Mouse (Mus musculus): ENCODE measurements around the gene Rab31.
A peak's percentile ranks its signal among the peaks of the same experiment; 100 is the strongest.

Gene Rab31

GRCm38 (mm10) chr17:65623130-65623529 is 149.4 kb downstream of the Rab31 start:
- no peak for DNase-seq (ENCODE audit: low spot score)

DNA sequence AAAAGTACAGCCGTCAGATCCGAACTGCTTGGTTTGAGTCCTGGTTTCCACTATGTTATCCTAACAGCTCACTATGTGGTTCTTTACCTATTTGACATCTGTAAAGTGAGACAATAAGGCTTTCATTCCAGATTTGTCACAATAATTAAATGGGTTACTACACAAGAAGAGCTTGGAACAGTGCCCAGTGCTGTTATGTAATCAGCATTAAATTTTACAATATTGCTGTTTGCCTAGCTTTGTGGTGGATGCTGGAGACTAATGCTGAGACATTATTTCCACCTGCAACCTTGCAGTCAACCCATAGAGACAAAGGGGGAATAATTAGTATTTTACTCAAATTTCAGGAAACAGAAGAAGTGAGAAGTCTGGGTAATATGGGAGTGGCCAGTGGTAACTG is 154.1 kb downstream of the Rab31 start:
- no peak for DNase-seq (ENCODE audit: low spot score)

GRCm38 (mm10) chr17:65615678-65616077 is 156.9 kb downstream of the Rab31 start:
- no peak for DNase-seq (ENCODE audit: low spot score)

DNA sequence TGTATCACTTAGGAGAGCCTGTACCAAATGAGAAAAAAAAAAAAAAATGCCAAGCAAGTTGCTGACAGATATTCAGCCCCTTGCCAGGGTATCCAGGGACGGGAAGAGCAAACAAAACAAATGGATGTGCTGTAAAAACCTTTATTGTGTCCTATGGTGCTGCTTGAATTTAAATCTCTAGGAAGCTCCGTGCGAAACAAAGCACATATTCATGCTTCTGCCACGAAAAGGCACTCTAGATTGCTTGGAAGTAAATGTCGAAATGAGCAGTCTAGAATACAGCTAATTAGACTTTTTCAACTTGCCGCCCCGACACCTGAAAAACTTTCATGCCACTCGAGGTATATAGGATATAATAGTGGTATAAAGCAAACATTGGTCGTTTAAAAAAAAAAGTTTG is 158.1 kb downstream of the Rab31 start:
- no peak for DNase-seq (ENCODE audit: low spot score)

- DNase-seq (ENCODE audit: low spot score), result peak; percentile 98
Observed at GRCm38 (mm10) chr17:65613463-65614412, 158.8 kb downstream of the Rab31 start, which contains the start of gene Vapa. Vapa (minus strand) TSS chr17:65613555.

- DNase-seq (ENCODE audit: low spot score), result no peak
Observed at GRCm38 (mm10) chr17:65613142-65613462, 159.4 kb downstream of the Rab31 start.

DNA sequence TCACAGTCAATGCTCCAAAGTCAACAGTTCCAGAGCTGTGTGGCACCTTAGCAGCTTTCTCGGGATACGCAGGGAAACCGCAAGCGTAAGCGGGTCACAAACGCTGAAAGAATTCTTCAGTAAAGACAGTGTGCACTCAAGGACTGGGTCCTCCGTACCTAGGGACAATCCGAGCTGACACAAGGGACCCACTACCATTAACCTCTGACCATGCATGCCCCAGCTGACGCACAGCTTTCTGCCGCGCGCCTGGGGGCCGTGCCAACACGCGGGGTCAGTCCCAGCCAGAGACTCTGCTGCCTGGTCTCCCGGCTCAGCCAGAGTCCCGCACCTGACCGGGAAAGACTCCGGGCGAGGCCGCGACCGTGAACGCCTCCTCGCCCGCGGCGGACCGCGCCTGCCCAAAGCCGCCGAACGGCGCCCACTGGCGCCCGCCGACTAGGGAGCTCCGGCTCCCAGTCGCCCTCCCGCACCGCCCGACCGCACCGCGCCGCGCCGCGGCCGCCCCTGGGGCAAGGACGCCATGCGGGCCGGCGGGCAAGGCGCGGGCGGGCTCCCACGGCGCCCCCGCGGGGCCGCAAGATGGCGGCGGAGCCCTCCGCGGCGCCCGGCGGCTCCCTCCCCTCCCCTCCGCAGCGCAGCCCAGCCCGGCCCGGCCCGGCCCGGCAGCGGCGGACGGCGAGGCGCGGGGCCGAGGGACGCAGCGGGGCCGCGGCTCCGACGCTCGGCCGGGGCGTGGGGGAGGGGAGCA is 160.0 kb downstream of the Rab31 start:
- DNase-seq (ENCODE audit: low spot score), result peak; percentile 74

- no peak for DNase-seq (ENCODE audit: low spot score)
Observed at GRCm38 (mm10) chr17:65611721-65612120, 160.8 kb downstream of the Rab31 start.

GRCm38 (mm10) chr17:65608743-65609142 is 163.8 kb downstream of the Rab31 start:
- DNase-seq (ENCODE audit: low spot score), result no peak

- no peak for DNase-seq (ENCODE audit: low spot score)
Observed at GRCm38 (mm10) chr17:65608312-65608687, 164.3 kb downstream of the Rab31 start.

DNA sequence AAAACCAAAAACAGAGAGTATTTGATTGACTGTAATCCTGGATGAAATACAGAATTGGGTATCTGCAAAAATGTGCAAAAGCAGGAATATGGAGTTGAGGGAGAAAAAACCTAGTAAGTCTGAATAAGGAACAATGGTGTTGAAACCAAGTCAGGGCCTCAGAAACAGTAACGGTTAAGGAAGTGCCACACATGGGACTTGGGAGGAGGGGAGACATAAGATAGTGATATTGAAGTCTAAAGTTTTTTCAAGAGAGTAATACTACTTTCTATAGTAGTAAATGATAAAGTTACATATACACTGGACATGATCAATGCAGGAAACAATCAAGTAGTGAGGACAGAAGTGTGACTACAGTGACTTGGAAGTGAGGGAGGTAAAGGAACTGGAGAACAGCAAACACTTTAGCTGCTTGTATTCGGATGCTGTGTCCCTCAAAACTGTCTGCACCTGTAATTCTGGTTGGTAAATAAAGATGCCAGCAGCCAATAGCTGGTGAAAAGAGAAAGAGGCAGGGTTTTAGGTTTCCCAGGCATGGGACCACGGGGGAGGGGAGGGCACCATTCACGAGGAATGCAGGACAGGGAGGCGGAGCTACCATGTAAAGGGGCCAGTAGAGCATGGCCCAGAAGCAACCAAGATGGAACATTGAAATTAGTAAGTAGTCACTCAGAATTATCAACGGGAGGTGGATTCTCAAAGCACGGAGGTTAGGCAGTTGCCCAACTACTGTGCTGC is 164.8 kb downstream of the Rab31 start:
- no peak for DNase-seq (ENCODE audit: low spot score)

GRCm38 (mm10) chr17:65606014-65606413 is 166.5 kb downstream of the Rab31 start:
- no peak for DNase-seq (ENCODE audit: low spot score)

- no peak for DNase-seq (ENCODE audit: low spot score)
Observed at GRCm38 (mm10) chr17:65604892-65605291, 167.7 kb downstream of the Rab31 start.

GRCm38 (mm10) chr17:65604315-65604714 is 168.2 kb downstream of the Rab31 start:
- no peak for DNase-seq (ENCODE audit: low spot score)

All from testis, postnatal 14 days (tissue).